Mouse (Mus musculus) lung, postnatal 14 days (tissue): ENCODE measurements around the gene Aif1l.
"Not testable (repeated sequence)": the region's sequence is repeated elsewhere in the genome, so short reads cannot be mapped to it uniquely, and the experiment has no call there.

Experiments used
- DNase-seq: peaks from one replicate; pipeline ENCODE4 v3.0.0; 2021

Aif1l gene

DNA sequence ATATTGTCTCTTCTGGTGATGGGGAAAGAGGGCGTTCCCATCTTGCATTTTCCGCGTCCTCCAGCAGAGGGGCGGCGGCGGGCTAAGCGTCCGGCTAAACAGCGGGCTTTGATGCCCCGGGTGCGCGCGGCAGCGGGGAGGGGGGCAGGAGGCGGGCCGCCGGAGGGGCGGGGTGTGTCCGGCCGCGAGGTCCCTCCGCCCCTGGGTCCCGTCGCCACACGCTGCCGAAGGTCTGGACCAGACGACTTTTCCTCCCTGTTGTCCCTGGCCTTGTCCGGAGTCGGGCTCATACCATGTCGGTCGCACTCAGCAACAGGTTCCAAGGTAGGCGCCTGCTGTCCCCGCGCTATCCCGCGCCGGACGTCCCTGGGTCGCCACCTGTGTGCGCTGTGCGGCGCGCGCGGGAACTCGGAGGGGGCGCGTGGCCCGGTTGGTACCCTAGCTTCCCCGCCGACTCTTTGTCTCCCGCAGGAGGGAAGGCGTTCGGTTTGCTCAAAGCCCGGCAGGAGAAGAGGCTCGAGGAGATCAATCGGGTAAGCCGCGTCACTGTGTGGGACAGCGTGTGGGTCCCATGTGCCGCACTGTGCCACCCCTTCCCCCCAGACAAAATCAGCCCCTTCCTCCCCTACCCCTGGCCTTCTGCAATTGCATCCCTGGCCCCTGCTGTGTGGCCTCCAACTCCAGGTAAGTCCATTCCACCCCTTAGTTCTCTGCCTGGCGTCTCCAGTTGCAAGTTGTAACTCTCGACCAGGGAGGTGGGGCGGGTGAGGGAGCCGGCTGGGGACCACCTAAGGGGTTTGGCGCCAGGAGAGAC lies at the start of gene Aif1l:
TSS of gene Aif1l (plus strand) at position 82 of the 814 bp plus-strand sequence.
- DNase-seq, result peak; percentile 74

DNA sequence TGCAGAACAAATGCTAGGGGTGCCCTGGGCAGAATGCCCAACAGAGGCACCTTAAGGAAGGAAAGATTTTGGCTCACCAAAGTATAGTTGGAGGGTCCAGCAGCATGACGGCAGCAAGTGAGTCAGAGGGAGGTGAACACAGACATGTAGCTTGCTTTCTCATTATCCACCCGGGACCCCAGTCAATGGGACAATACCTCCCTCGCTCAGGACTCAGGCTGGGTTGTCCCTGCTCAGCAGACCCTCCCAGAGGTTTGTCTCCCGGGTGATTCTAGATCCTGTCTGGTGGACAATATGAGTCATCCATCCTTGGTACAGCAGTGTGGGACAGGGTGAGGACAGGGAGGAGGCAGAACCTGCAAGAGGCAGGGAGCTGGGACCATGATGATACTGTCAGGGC lies 49.0 kb upstream of the Aif1l start:
- no peak for DNase-seq

DNA sequence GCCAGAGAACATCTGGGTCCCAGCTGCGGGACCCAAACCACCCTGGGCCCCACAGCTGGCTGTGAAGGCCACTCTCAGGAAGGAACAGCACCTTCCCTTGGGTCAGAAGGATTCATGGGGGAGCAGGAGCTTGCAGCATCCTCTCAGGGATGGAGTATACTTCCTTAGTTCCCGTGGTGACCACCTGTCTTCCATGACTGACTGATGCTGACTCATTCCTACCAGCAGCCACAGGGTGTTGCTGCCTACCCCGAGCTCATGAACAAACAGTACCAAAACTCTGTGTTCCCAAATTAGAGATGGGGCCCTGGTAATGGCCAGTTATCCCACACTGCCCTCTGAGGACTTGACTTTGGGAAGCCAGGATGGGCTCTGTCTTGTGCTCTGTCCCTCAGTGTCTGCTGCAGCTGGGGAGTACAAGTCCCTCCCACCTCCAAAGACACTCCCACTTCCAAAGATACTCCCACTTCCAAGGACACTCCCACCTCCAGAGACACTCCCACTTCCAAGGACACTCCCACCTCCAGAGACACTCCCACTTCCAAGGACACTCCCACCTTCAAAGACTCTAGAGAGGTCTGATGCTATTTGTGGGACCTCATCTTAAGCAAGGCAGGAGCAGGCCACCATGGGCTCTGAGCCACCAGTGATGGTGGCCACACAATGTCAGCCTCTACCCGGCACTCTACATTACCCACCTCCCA lies 48.1 kb upstream of the Aif1l start:
- DNase-seq, result peak; percentile 13

DNA sequence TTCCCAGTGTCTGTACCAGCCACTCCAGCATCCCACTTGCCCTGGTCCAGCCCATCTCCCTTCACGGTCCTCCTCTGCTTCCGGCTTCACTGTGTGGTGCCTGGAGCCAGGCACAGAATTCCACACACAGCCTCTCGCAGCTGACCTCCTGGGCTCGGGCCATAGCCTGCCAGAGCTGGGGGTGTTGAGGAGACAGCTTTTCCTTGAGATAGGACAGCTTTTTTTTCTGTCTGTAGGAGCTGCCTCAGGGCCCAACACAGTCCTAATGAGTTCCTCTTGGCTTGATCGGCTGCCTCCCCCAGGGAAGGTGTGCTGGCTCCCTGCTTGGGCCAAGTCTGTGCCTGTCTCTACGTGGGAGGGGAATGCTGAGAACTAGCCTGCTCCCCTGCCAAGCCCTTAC lies 45.9 kb upstream of the Aif1l start:
- peak; percentile 35 for DNase-seq

DNA sequence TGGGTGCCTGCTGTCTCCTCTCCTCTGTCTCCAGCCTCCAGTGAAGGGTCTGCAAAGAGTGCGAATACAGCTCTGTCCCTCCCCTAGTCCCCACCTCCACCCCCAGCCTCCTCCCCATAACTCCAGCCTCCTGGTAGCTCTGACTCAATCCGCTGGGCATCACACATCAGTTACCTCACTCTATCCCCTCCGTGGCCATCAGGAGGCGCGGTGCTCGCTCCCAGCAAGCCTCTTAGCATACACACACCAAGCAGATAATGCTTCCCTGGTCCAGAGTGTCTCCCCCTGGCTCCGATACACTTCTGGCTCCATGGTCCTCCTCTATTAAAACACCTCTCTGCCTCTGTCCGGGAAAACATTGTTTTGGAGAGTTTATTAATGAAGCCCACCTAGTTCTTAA lies 45.3 kb upstream of the Aif1l start:
- DNase-seq, result no peak

DNA sequence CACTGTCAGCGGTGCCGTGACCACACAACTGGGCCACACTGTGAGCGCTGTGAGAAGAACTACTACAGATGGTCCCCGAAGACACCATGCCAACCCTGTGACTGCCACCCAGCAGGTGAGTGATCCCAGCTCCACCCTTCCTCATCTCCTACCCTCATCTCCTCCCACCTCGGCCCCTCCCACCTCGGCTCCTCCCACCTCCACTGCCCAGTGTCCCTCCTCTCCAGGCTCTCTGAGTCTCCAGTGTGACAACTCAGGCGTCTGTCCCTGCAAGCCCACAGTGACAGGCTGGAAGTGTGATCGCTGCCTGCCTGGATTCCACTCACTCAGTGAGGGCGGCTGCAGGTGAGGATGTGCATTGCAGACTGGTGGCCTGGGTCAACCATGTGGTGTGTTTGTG lies 44.3 kb upstream of the Aif1l start:
- no peak for DNase-seq

DNA sequence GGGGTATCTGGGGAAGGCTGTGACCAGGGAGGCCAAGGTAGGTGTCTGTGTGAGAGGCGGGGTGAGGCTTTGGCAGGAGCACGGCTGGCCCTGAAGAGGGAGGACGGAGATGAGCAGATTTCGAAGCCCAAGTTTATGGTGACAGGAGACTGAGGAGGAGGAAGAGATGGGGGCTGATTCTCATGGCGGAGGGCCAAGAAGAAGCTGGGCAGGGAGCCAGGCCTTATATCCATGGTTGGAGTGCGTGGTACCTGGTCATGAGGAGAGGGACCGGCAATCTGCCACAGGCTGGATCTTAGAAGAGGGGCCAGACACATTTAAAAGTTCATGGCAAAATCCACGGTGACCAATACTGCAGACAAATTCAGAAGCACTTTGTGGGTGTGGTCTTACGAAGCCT lies 43.5 kb upstream of the Aif1l start:
- no peak for DNase-seq

DNA sequence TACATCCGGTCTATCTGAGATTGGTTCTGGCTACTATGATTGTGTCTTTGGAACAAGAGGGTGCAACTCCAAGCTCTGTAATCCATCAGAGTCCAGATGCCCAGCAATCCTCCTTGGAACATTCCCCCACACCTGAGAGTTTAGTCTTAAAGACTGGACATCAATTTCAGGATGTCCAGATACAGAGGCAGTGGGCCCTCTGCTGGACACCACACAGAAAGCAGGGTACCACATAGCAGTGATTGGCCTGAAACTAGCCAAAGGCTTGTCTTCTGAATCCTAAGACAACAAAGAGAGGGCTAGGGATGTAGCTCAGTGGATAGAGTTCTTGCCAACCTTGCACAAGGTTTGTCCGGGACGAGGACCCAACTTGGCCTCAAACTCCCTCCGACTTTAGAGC lies 37.4 kb upstream of the Aif1l start:
- DNase-seq, result peak; percentile 17

DNA sequence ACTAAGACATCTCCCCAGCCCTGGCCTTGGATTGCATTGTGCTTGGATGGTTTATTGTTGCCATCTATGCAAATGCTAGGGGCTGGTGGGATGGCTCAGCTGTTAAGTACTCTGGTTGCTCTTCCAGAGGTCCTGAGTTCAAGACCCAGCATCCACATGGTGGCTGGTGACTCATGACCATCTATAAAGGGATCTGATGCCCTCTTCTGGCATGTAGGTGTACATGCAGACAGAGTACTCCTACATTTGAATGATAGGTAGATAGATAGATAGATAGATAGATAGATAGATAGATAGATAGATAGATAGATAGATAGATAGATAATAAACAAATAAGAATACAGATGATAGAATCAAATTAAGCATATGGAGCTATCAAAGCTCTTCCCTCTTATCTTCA lies 35.7 kb upstream of the Aif1l start:
- not testable (repeated sequence) for DNase-seq

DNA sequence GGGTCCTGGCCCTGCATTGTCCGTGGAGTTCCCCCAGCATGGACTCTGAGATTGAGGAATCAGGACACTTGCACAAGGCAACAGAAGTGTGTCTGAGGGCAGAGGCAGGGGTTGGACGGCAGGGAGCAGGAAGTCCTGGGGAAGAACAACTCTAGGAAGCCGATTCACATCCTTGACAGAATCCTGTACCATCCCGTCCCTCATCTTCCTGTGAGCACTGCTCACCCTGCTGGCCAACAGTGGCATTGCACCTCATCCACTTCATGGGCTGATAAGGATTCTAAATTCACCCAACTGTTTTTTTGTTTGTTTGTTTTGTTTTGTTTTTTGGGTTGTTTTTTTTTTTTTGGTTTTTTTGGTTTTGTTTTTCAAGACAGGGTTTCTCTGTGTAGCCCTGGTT lies 34.8 kb upstream of the Aif1l start:
- peak; percentile 86 for DNase-seq

DNA sequence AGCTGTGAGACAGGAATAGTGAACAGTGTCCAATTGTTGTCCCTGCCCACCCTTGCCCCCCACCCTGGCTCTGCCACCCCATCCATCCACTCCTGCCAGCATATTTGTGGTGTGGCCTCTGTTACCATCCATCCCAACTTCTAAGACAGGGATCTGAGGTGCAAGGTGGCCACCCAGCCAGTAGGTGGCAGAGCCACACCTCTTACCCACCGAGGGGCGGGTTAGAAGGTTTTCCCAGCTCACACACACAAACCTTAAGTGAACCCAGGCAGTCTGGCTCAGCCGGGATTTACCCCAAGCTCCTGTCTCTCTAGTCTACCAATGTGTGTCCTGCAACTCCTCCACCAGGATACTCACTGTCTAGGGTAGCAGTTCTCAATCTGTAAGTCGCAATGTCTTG lies 32.3 kb upstream of the Aif1l start:
- peak; percentile 43 for DNase-seq

DNA sequence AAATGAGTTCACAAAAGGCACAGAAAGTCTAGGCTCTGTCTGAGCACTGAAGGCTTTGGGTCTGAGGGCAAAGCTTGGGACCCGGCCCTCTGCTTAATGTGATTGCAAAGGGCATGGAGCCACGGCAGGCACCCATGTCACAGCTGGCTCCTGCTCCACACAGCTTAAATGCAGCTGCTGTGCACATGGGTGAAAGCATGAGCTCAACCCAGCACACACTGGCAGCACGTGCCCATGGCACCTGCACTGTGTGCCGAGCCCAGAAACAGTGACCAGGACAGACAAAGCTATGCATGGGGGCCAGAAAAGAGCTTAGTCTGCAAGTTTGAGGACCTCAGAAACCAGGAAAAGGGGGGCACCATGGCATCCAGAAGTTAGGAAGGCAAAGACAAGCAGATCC lies 26.3 kb upstream of the Aif1l start:
- DNase-seq, result no peak

DNA sequence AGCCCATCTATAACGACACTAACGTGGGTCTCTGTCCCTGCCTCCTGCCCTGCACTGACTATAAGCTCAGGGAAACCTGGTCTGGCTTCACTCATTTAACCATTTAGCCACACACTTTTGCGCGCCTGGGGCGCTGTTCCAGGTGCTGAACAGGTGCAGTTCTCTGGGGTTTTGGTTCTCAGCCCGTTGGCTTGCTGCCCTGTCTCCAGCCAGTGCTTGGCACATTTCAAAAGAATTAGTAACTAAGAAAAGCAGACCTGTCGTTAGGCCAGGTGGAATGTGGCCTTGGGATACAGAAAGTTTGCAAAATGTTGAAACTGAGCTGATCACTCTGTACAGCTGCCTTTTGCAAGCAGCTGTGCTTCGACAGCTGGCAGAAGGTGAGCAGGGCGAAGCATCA lies 25.1 kb upstream of the Aif1l start:
- peak; percentile 51 for DNase-seq

DNA sequence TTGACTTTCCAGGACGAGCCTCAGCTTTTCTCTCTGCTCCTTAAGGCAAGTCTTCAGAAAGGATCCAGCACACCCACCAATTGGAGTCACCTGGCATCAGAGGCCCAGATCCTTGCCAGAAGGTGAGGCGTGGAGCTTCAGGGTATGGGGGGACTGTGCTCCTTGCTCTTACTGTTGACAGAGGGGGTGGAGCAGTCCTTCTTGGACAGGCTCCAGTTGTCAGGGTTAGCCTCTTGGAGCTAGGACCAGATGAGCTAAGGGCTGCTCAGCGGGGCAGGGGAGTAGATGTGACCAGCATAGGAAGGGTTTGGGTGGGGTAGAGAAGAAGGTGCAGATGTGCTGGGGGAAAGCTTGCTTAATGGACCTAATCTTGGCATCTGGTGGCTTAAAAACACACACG lies 24.0 kb upstream of the Aif1l start:
- no peak for DNase-seq

DNA sequence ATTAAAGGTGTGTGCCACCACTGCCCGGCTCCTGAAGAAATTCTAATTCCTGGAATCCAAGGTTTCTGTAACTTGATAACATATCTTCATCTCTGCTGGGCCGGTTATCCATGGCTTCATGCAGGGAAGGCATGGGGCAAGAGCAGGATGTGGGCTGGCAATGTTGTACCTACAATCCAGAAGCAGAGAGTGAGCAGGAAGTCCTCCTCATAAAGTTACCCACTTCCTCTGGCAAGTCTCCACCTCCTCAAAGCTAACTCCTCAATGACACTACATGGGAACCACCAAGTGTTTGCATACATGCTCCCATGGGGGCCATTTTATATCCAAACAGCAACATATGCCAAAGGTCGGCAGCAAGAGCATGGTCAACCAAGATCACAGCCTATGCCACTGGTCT lies 20.3 kb upstream of the Aif1l start:
- DNase-seq, result no peak

DNA sequence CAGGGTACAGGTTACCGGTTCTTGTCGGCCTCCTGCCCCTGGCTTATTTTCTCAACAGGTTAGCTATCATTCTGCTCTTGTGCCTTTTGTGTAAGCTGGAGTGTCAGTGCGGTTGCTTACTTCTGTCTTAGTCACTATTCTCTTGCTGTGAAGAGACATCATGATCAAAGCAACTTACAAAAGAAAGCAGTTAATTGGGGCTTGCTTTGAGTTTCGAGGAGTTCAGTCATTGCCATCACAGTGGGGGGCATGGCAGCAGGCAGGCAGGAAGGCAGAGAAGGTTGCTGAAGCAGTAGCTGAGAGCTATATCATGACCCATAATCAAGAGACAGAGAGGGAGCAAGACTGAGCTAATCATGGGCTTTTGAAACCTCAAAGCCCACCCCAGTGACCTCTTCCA lies 15.4 kb upstream of the Aif1l start:
- no peak for DNase-seq

DNA sequence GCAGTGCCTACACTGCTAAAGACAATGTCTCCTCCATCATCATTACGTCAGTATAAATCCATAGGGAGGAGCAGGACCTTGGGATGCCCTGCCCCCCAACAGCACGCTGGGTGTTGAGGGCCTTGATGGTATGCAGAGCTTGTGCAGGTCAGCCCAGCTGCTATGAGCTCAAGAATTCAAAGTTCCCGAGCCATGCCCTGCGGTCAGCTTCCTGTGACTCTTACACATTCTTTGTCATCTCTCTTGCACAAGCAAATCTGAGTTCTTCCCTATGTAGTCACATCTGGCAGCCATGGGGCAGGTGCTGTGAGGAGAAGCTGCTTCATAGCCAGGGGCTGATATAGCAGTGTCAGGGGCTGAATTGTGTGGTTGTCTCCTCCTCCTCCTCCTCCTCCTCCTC lies 14.9 kb upstream of the Aif1l start:
- no peak for DNase-seq

DNA sequence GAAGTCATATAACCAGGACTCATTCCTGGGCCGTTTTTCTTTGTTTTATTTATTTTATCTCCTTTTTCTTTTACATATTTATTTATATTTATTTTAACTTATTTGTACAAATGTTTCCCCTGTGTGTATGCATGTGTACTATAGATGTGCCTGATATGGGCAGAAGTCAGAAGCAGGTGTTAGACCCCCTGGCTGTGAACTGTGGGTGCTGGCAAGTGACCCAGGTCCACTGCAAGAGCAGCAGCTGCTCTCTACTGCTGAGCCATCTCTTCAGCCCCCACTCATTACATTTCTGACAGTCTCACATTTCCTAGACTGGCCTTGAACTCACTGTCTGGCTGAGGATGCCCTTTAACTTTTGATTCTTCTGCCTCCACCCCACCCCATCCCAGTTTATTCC lies 11.6 kb upstream of the Aif1l start:
- DNase-seq, result no peak

DNA sequence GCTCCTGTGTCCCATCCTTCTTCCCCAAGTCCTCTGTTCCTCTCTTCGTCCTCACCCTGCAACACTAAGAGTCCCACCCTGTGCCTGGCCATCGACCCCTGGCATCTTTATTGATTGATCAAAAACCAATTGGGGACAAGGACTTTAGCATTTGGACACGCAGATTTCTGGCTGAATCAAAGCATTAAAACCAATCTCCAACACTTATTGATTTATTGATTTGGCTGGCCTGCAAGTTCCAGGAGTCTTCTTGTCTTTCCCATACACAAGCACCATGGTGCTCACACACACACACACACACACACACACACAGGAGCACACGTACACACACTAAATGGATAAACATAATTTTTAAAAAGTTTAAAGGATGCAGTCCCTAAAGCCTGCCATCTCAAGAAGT lies 6.9 kb upstream of the Aif1l start:
- no peak for DNase-seq

DNA sequence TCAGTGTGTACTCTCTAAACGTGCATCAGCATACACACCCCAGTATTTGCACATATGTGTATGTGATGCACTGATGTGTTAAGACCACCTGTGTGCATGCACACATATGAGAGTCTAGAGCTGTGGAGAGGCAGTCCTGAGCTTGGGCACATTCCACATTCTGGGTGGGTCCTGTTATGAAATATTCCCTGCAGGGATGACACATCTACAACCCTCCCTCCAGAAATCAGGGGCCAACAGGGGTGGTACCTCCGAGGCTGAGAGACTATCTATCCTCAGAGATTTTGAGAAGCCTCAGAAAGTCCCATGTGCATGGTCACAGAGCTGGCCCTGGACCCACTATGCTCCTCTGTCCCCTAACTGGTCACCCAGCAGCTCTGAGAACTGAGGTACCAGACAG lies 4.4 kb upstream of the Aif1l start:
- no peak for DNase-seq

DNA sequence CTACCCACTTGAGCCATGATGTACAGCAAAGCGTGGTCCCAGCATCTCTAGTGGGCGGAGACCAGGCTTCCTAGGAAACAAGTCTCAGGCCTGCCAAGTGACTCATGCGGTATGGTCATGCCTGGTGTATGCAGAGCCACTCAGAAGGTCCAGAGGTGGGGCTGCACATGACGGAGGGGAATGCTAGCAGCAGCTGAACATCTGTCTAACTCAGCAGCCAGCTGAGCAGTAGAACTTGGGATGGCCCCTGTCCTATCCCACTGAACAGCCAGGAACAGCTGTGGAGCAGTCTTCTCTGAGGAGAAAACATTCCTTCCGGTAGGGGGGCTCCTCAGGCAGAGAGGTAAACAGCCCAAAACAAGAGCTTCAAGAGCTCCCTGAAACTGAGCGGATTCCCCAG lies 1.5 kb upstream of the Aif1l start:
- no peak for DNase-seq

DNA sequence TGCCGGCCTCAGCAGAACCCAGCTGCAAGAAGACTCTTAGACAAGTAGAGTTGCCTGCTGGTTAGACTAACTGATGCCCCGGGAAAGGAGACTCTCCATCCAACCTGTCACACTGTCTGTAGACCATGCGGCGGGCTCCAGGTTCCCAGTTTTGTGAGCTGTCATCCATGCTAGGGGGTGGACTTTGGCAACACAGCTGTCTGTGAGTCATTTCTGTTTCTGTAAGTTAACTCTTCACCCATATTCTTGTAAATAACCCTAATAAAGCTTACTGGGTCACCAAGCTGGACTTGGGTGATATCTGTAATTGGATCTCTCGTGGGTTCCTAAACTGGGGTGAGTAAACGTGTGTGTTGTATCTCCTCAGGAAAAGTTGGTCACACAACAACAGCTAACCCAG lies 1.1 kb upstream of the Aif1l start:
- no peak for DNase-seq

DNA sequence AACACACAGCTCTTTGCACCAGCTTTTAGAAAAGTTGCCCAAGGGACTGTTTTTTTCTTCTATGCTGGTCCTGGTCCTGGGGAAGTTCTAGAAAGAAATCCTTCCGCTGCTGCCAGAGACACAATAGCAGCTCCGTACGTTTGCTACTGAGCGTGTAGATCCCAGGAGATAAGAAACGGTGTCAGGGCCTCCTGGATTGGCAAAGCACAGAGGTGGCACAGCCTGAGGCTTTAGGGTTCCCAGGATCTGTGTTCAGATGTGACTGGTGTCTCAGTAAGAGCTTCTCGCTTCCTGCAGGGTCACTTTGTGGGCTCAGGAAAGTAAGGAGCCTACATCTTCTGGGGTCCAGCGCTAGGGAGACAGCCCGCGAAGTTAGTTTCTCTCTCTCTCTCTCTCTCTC lies 1.0 kb downstream of the Aif1l start:
- no peak for DNase-seq

DNA sequence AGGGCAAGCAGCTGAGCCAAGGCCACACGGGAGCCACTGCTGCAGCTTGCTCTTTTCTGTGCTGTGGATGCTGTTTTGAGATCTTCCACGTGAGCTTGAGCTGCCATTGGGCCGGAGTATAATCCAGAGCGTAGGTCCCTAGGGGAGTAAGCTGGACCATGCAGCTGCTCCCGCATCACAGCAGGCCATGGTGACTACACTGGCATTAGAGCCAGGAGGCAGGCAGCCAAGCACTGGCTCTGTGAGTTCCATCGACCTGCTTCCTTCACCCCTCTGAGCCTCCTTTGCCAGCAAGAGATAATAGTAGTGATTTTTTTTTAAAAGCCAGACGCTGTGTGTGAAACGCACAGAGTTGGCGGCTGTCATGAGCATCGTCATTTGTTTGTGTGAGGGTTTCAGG lies 2.3 kb downstream of the Aif1l start:
- no peak for DNase-seq

DNA sequence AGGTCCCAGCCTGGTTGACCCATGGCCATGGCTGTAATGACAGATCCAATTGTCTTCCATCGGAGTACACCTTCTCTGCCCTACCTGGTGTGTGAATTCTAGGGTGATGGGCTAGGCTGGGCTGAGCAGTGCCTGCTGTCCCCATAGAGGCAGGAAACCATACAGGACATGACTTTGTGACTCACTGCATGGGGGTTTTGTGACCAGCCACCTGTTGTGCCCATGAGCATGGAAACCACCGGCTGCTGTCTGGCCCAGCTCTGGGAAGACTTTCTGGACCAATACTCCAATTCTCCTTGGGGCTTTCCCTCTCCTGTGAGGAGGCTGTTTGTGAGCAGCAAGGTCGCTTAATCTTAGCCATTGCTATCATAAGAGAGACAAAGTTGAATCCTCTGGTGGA lies 2.8 kb downstream of the Aif1l start:
- no peak for DNase-seq
